Mouse (Mus musculus) myocyte (in vitro differentiated cells): Measurements from ENCODE around the gene Baiap2l2.

Source experiments
- MAX ChIP-seq: IDR thresholded peaks from one replicate; pipeline ENCODE4 v1.6.1; 2011; ENCODE audit warnings: low read depth, mild to moderate bottlenecking, control low read depth
- REST ChIP-seq: IDR thresholded peaks from one replicate; pipeline ENCODE4 v1.6.1; 2011; ENCODE audit warnings: mild to moderate bottlenecking, control low read depth, moderate library complexity; ENCODE audit not compliant: insufficient read depth, insufficient read length

GRCm38 (mm10) chr15:79304832-79305231 lies 19.5 kb upstream of the Baiap2l2 start:
- no peak for TF ChIP-seq REST
- no peak for TF ChIP-seq MAX
